Mouse (Mus musculus) lung, postnatal 0 days (tissue): ENCODE measurements around the gene Actr1a. TPM values are rescaled to one million over a fixed set of nuclear protein-coding genes. Genes with fewer than 3 reads are reported as not detected.
A peak's percentile ranks its signal among the peaks of the same experiment; 100 is the strongest.

Experiments
- ATAC-seq: fragments of 200-750 bp; cut with Nextera tagmentation; 2 replicates; pipeline ENCODE4 v1.8.0; 2017; ENCODE audit warnings: moderate library complexity
- DNase-seq: peaks from one replicate; pipeline ENCODE4 v3.0.0-alpha.2; 2016; ENCODE audit warnings: low spot score
- H3K27ac ChIP-seq: fragments of 300-500 bp; sonication (generic); 2 replicates; pipeline ENCODE4 v1.5.1; 2014; ENCODE audit warnings: antibody characterized with exemption, mild to moderate bottlenecking, low read length, mixed read lengths
- H3K27me3 ChIP-seq: fragments of 300-500 bp; sonication (generic); replicated peaks from 2 replicates; pipeline ENCODE4 v1.6.1; 2014; ENCODE audit warnings: low read length, mixed read lengths; ENCODE audit not compliant: insufficient read depth
- H3K36me3 ChIP-seq: fragments of 300-500 bp; sonication (generic); 2 replicates; pipeline ENCODE4 v1.6.1; 2014; ENCODE audit warnings: low read length, mixed read lengths; ENCODE audit not compliant: insufficient read depth
- H3K4me1 ChIP-seq: fragments of 300-500 bp; sonication (generic); 2 replicates; pipeline ENCODE4 v1.6.1; 2014; ENCODE audit warnings: antibody characterized with exemption, low read depth, low read length, mixed read lengths; ENCODE audit not compliant: insufficient read depth
- H3K4me2 ChIP-seq: fragments of 300-500 bp; sonication (generic); replicated peaks from 2 replicates; pipeline ENCODE4 v1.6.1; 2014; ENCODE audit warnings: low read depth, mild to moderate bottlenecking, low read length, moderate library complexity, mixed read lengths
- H3K4me3 ChIP-seq: fragments of 300-500 bp; sonication (generic); 2 replicates; pipeline ENCODE4 v1.5.1; 2014; ENCODE audit warnings: low read depth, low read length
- H3K9ac ChIP-seq: fragments of 300-500 bp; sonication (generic); replicated peaks from 2 replicates; pipeline ENCODE4 v1.6.1; 2014; ENCODE audit warnings: low read depth, mild to moderate bottlenecking
- H3K9me3 ChIP-seq: fragments of 300-500 bp; sonication (generic); 2 replicates; pipeline ENCODE4 v1.6.1; 2016; ENCODE audit warnings: low read length, mixed read lengths
- CTCF ChIP-seq: IDR thresholded peaks from 2 replicates; pipeline ENCODE4 v1.5.1; 2016; ENCODE audit warnings: antibody characterized with exemption, mild to moderate bottlenecking
- EP300 ChIP-seq: IDR thresholded peaks from 2 replicates; pipeline ENCODE4 v1.6.1; 2016; ENCODE audit warnings: antibody characterized with exemption, mild to moderate bottlenecking, control low read depth
- WGBS: fragments of 180-500 bp; shearing (Covaris S2); extraction: QIAGEN DNeasy Blood & Tissue Kit; methylation state at CpG from one replicate; pipeline ENCODE4 v1.1.7; 2014; 5-methylcytosine and 5-hydroxymethylcytosine counted together
- polyA plus RNA-seq: library from polyadenylated mRNA; unstranded; fragments of >200 nt; fragmentation: Nextera tagmentation; extraction: Ambion mirVana; gene quantifications from 2 replicates; pipeline ENCODE4 v1.2.1, GENCODE M21; 2015

The Actr1a gene
- polyA plus RNA-seq, 1 experiment from 2014 or later = 104 TPM

GRCm38 (mm10) chr19:46406592-46407386 is 11.2 kb upstream of the Actr1a start:
- 70% methylated on average over 8 of the region's 8 CpGs for WGBS
- H3K27ac ChIP-seq = no peak overlapping the region

GRCm38 (mm10) chr19:46404030-46404429 is 8.5 kb upstream of the Actr1a start:
- DNase-seq = no peak
- Histone ChIP-seq H3K4me1 (no peaks in the 10 kb centered on the region), H3K36me3 (peaks cover 10% of the 10 kb centered on the region; the same call in 1 of the 2 replicates)

More at GRCm38 (mm10) chr19:46406592-46407386, 11.2 kb upstream of the Actr1a start:
- Histone ChIP-seq H3K4me3 (no peak overlapping the region), H3K4me2 (no peak overlapping the region), H3K9ac (no peak overlapping the region), H3K4me1 (no peaks in the 10 kb centered on the region), H3K9me3 (no peaks in the 10 kb centered on the region), H3K36me3 (peaks cover 10% of the 10 kb centered on the region; the same call in 1 of the 2 replicates), H3K27me3 (no peaks in the 10 kb centered on the region)
- no peak for TF ChIP-seq EP300
- TF ChIP-seq CTCF = no peak; the same call in 1 of the 2 replicates
- ATAC-seq = no peak
- DNase-seq = no peak

GRCm38 (mm10) chr19:46400558-46400957 is 5.0 kb upstream of the Actr1a start:
- H3K4me1 ChIP-seq = peaks cover 13% of the 10 kb centered on the region
- no peak overlapping the region for H3K27ac ChIP-seq
- H3K36me3 ChIP-seq = peaks cover 10% of the 10 kb centered on the region; the same call in 1 of the 2 replicates
- WGBS = 79% methylated on average over 7 of the region's 7 CpGs
- no peak overlapping the region for H3K4me2 ChIP-seq
- no peaks in the 10 kb centered on the region for H3K27me3 ChIP-seq
- H3K9ac ChIP-seq = no peak overlapping the region
- TF ChIP-seq EP300 (no peak), CTCF (no peak)
- ATAC-seq (no peak), DNase-seq (no peak)
- H3K4me3 ChIP-seq = no peak overlapping the region
- no peaks in the 10 kb centered on the region for H3K9me3 ChIP-seq

More at GRCm38 (mm10) chr19:46404030-46404429, 8.5 kb upstream of the Actr1a start:
- no peak for TF ChIP-seq CTCF
- TF ChIP-seq EP300 = no peak
- 85% methylated on average over 1 of the region's 1 CpGs for WGBS
- Histone ChIP-seq H3K27me3 (no peaks in the 10 kb centered on the region), H3K27ac (no peak overlapping the region), H3K9ac (no peak overlapping the region), H3K4me2 (no peak overlapping the region), H3K9me3 (no peaks in the 10 kb centered on the region), H3K4me3 (no peak overlapping the region)
- no peak for ATAC-seq

GRCm38 (mm10) chr19:46399886-46400285 is 4.3 kb upstream of the Actr1a start:
- Histone ChIP-seq H3K4me1 (peaks cover 13% of the 10 kb centered on the region), H3K4me3 (no peak overlapping the region), H3K27ac (no peak overlapping the region), H3K36me3 (peaks cover 10% of the 10 kb centered on the region; the same call in 1 of the 2 replicates), H3K4me2 (no peak overlapping the region), H3K27me3 (no peaks in the 10 kb centered on the region), H3K9ac (no peak overlapping the region), H3K9me3 (no peaks in the 10 kb centered on the region)
- WGBS = 57% methylated on average over 7 of the region's 7 CpGs
- ATAC-seq (no peak), DNase-seq (peak; percentile 61)
- no peak for TF ChIP-seq CTCF
- TF ChIP-seq EP300 = 0 out of 2 replicates have a peak, but pooled peaks have one; percentile 10

- WGBS = 75% methylated on average over 6 of the region's 6 CpGs
- peaks cover 10% of the 10 kb centered on the region; the same call in 1 of the 2 replicates for H3K36me3 ChIP-seq
- no peak for DNase-seq
- no peak overlapping the region for H3K4me3 ChIP-seq
- 0 out of 2 replicates have a peak overlapping the region, but pooled peaks have one; percentile 20 for H3K27ac ChIP-seq
- H3K9ac ChIP-seq = no peak overlapping the region
- no peaks in the 10 kb centered on the region for H3K27me3 ChIP-seq
- no peak for TF ChIP-seq CTCF
- no peak for TF ChIP-seq EP300
- ATAC-seq = no peak
- peaks cover 13% of the 10 kb centered on the region for H3K4me1 ChIP-seq
- H3K9me3 ChIP-seq = no peaks in the 10 kb centered on the region
- H3K4me2 ChIP-seq = no peak overlapping the region
Observed at GRCm38 (mm10) chr19:46399372-46399771, 3.8 kb upstream of the Actr1a start.

- no peaks in the 10 kb centered on the region for H3K27me3 ChIP-seq
- ATAC-seq (no peak), DNase-seq (no peak)
- peaks cover 18% of the 10 kb centered on the region for H3K4me1 ChIP-seq
- WGBS = 30% methylated on average over 3 of the region's 3 CpGs
- no peak overlapping the region for H3K27ac ChIP-seq
- no peaks in the 10 kb centered on the region for H3K9me3 ChIP-seq
- 0 out of 2 replicates have a peak, but pooled peaks cover 4% of the 10 kb centered on the region for H3K36me3 ChIP-seq
- H3K4me3 ChIP-seq = no peak overlapping the region
- no peak for TF ChIP-seq EP300
- no peak for TF ChIP-seq CTCF
- H3K9ac ChIP-seq = no peak overlapping the region
- H3K4me2 ChIP-seq = no peak overlapping the region
Observed at GRCm38 (mm10) chr19:46398401-46398800, 2.9 kb upstream of the Actr1a start.
